Mouse (Mus musculus): ENCODE results near the gene Tbc1d5.

Gene Tbc1d5

DNA sequence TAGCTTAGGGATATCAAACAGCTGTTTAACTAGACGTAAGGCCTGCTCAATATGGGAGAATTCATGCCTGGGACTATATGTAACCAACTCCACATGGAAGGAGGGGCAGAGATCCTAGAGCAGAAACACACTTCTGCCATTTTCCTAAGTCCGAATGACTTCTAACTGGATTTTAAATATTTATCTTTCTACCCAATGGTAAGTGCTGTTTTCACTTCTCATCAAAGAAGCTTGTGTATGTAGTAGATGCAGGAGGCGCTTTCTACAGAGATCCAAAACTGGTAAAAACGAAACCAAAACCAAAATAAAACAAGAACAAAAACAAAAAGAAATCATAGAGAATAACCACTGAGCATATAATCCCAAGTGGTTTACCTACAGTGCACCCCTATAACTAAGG is 299.2 kb downstream of the Tbc1d5 start:
- peak; percentile 37 for DNase-seq (ENCODE audit: low read depth, low spot score)
- H3K27me3 ChIP-seq (ENCODE audit: control insufficient read depth, insufficient read depth, low read length, poor library complexity, severe bottlenecking): no peaks in the 10 kb centered on the region
- H3K36me3 ChIP-seq (ENCODE audit: control insufficient read depth, insufficient read depth, low read length, poor library complexity, severe bottlenecking): no peaks in the 10 kb centered on the region

DNA sequence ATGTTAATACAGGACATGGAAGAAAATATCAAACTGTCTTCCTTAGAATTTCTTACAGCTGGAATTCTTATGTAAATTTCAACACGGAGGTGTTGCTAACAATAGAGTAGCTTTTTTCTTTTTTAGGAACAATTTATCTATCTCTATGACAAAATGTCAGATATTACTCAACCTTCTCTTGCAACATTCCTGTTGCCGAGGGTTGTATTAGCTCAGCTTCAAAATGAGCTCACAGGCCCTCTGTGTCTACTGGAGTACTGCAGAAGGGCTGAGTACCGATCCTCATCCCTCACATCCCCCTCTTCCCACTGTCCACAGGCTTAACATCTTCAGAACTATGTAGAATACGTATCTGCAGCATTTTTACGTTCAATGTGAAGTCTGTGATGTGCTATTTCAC is 302.7 kb downstream of the Tbc1d5 start:
- Histone ChIP-seq H3K36me3 (ENCODE audit: control insufficient read depth, insufficient read depth, low read length, poor library complexity, severe bottlenecking) (0 out of 2 replicates have a peak, but pooled peaks cover 2% of the 10 kb centered on the region), H3K27me3 (ENCODE audit: control insufficient read depth, insufficient read depth, low read length, poor library complexity, severe bottlenecking) (no peaks in the 10 kb centered on the region)
- no peak for DNase-seq (ENCODE audit: low read depth, low spot score)

DNA sequence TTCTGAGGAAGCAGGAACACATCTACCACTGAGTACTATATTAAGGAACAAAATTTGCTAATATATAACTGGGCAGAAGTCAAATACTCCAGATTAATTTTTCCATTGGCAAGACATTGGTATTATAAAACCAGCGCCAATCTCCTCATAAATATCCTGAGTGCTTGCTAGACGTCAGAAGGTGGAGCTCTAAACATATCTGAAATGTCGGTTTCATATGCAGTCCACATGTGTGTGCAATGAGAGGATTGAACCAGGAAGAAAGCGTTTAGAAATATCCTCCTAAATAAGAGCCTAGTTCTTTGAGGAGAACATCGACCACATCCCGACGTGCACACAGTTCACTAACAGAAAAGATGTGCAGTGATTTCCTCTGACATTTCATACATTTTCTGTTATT is 305.1 kb downstream of the Tbc1d5 start:
- DNase-seq (ENCODE audit: low read depth, low spot score): no peak
- H3K27me3 ChIP-seq (ENCODE audit: control insufficient read depth, insufficient read depth, low read length, poor library complexity, severe bottlenecking): no peaks in the 10 kb centered on the region
- 0 out of 2 replicates have a peak, but pooled peaks cover 2% of the 10 kb centered on the region for H3K36me3 ChIP-seq (ENCODE audit: control insufficient read depth, insufficient read depth, low read length, poor library complexity, severe bottlenecking)

DNA sequence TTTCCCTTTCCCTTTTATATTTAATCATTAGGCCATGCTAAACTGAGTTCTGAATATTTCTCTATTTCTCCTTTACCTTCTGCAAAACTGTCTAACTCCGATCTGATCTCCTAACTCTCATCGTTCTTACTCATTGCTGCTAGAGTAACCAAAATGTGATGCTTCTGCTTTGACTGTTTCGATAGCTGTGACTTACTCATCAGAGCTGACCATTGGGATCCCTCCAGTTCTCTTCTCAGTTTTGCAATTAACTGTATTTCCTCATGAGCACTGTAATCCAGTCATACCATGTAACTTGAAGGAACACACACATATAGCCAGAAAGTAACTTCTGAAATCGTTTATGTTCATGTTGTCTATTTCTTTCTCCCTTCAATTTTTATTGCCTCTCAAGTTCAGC is 306.6 kb downstream of the Tbc1d5 start:
- Histone ChIP-seq H3K27me3 (ENCODE audit: control insufficient read depth, insufficient read depth, low read length, poor library complexity, severe bottlenecking) (no peaks in the 10 kb centered on the region), H3K36me3 (ENCODE audit: control insufficient read depth, insufficient read depth, low read length, poor library complexity, severe bottlenecking) (0 out of 2 replicates have a peak, but pooled peaks cover 2% of the 10 kb centered on the region)
- no peak for DNase-seq (ENCODE audit: low read depth, low spot score)

DNA sequence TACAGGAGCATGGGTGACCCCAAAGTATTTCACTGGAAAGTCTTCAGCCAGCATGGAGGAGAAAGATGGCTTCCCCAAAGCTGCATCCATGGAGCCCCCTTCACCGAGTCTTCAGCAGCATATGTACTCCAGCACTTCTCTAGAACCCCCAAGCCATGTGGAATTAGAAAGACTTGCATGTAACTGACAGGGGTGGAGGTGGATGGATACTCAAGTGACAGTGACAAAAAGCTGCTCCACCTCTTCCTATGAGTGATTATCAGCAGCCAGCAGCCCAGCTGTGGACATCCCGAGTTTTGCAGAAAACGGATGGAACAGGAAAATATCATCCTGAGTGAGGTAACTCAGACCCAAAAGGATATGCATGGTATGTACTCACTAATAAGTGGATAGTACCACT is 311.9 kb downstream of the Tbc1d5 start:
- Histone ChIP-seq H3K27me3 (ENCODE audit: control insufficient read depth, insufficient read depth, low read length, poor library complexity, severe bottlenecking) (no peaks in the 10 kb centered on the region), H3K36me3 (ENCODE audit: control insufficient read depth, insufficient read depth, low read length, poor library complexity, severe bottlenecking) (no peaks in the 10 kb centered on the region)

DNA sequence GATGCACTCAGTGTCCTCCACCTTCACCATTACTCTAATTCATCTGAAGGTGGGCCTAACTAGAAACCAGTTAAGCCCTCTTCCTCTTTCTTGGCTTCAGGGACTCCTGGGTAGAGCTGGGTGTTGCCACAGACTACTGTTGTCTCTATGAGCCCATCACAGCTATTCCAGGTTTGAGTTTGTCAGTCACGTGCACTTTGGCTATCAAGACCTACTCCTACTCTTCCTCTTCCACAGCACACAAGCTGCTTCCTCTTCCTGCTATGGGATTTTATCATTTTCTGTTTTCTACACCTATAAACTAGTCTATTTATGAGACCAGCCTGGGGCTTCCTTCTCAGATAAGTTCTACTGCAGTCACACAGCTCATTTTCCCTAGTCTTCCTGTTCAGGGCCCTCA is 314.4 kb downstream of the Tbc1d5 start:
- Histone ChIP-seq H3K27me3 (ENCODE audit: control insufficient read depth, insufficient read depth, low read length, poor library complexity, severe bottlenecking) (no peaks in the 10 kb centered on the region), H3K36me3 (ENCODE audit: control insufficient read depth, insufficient read depth, low read length, poor library complexity, severe bottlenecking) (no peaks in the 10 kb centered on the region)
- DNase-seq (ENCODE audit: low read depth, low spot score): no peak

More for the DNA sequence above, 311.9 kb downstream of the Tbc1d5 start:
- no peak for DNase-seq (ENCODE audit: low read depth, low spot score)

DNA sequence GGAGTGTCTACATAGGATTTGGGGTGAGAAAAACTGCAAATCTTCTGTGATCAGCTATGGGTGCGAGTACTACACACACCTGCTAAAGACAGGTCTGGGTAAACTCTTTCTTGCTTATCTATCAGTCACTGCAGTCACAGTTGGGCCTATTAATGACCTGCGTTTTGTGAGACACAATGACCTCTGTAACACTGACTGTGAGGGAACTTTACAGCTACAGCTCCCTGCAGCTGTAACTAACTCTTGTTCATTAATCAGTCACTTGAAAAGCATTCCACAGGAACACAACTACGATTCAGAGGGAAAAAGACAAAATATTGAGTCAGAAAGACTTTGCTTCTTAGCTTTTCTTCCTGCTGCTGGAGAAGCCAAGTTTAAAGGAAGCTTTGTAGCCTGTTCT is 325.9 kb downstream of the Tbc1d5 start:
- DNase-seq (ENCODE audit: low read depth, low spot score): no peak
- Histone ChIP-seq H3K36me3 (ENCODE audit: control insufficient read depth, insufficient read depth, low read length, poor library complexity, severe bottlenecking) (peaks cover 2% of the 10 kb centered on the region; the same call in 1 of the 2 replicates), H3K27me3 (ENCODE audit: control insufficient read depth, insufficient read depth, low read length, poor library complexity, severe bottlenecking) (no peaks in the 10 kb centered on the region)

DNA sequence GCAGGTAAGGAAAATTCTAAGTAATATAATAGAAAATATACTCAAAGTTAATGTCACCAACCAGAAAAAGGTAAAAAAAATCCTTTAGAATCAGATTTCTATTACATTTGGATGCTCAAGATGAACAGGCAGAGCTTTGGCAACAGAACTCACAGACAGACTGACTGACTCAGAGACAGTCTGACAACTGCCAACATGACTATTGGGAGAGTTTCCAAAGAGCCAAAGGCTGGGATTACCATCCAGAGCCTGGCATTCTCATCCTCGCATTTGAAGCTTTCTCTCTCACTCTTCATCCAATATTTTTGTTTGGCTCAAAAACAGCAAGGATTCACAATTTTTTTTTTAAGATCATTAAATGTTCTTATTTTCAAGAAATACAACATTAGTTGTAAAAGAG is 327.8 kb downstream of the Tbc1d5 start:
- DNase-seq (ENCODE audit: low read depth, low spot score): no peak
- peaks cover 2% of the 10 kb centered on the region; the same call in 1 of the 2 replicates for H3K36me3 ChIP-seq (ENCODE audit: control insufficient read depth, insufficient read depth, low read length, poor library complexity, severe bottlenecking)
- no peaks in the 10 kb centered on the region for H3K27me3 ChIP-seq (ENCODE audit: control insufficient read depth, insufficient read depth, low read length, poor library complexity, severe bottlenecking)

DNA sequence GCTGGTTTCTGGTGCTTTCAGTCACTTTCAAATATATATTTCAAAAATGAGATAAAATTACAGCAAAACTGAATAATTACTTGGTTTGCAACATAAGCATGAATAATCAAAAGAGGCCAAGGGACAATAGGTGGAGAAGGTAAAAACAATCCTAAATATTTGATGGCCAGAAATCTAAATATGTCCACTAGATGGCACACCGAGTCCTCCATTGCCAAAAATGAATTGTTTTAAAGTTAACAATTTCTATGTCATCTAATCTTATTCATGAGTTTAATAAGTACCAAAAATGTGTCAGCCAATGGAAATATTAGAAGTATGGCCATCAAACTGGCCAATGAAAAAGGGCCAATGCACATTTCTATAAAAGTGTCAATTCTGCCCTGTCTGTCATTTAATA is 365.1 kb downstream of the Tbc1d5 start:
- Histone ChIP-seq H3K36me3 (ENCODE audit: control insufficient read depth, insufficient read depth, low read length, poor library complexity, severe bottlenecking) (0 out of 2 replicates have a peak, but pooled peaks cover 2% of the 10 kb centered on the region), H3K27me3 (ENCODE audit: control insufficient read depth, insufficient read depth, low read length, poor library complexity, severe bottlenecking) (no peaks in the 10 kb centered on the region)
- DNase-seq (ENCODE audit: low read depth, low spot score): peak; percentile 46

DNA sequence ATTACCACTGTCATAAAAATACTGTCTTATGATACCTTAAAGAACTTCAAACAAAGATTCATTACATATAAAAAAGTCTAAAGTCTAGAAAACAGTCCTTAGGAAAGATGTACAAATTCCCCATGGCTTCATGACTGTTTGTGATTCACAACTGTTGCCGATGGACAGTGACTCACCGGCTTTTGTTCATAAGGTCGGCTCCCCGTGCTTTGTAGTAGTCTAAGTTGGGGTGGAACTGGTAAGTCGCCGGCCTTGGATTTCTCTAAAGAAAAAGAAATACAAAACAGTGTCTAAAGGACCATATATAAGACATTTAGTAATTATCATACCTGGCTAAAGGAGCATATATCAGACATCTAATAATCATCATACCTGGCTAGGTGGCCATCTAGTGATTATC is 365.6 kb downstream of the Tbc1d5 start:
- no peaks in the 10 kb centered on the region for H3K27me3 ChIP-seq (ENCODE audit: control insufficient read depth, insufficient read depth, low read length, poor library complexity, severe bottlenecking)
- H3K36me3 ChIP-seq (ENCODE audit: control insufficient read depth, insufficient read depth, low read length, poor library complexity, severe bottlenecking): 0 out of 2 replicates have a peak, but pooled peaks cover 2% of the 10 kb centered on the region
- DNase-seq (ENCODE audit: low read depth, low spot score): no peak

DNA sequence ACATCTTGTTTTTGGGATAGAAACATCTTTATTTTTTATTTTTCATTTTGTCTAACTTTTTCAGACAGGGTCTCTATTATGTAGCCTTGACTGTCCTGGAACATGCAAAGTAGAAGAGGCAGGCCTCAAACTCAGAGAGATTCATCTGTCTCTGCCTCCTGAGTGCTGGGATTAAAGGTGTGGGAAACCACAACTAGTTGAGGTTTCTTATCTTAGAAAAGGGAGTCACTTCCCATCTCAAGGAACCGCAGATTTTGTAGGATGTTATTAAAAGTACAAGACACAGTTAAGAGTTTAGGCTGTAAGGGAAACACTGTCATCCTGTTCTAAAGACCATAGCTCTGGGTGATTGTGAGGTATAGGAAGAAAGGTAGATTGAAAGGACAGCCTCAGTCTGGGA is 373.5 kb downstream of the Tbc1d5 start:
- no peaks in the 10 kb centered on the region for H3K27me3 ChIP-seq (ENCODE audit: control insufficient read depth, insufficient read depth, low read length, poor library complexity, severe bottlenecking)
- DNase-seq (ENCODE audit: low read depth, low spot score): no peak

DNA sequence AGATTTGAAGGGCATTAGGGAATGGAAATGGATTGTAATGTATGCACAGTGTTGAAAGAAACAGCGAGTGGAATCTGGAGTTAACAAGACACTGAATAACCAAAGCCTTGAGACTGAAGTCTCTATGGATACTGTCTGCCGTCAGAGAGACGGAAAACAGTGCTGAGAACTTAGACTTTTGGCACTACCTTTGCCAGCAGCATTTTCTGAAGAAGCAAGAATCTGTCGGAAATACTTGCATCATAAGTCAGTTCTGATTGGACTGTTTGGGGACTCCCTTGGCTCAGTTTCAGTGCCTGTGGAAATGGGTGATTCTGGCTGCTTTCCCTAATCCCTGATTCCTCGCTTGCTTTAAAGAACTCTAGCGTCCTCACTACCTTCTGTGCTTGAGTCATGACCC is 375.9 kb downstream of the Tbc1d5 start:
- no peaks in the 10 kb centered on the region for H3K27me3 ChIP-seq (ENCODE audit: control insufficient read depth, insufficient read depth, low read length, poor library complexity, severe bottlenecking)
- no peaks in the 10 kb centered on the region; the same call in 1 of the 2 replicates for H3K36me3 ChIP-seq (ENCODE audit: control insufficient read depth, insufficient read depth, low read length, poor library complexity, severe bottlenecking)
- no peak for DNase-seq (ENCODE audit: low read depth, low spot score)

More for the DNA sequence above, 373.5 kb downstream of the Tbc1d5 start:
- H3K36me3 ChIP-seq (ENCODE audit: control insufficient read depth, insufficient read depth, low read length, poor library complexity, severe bottlenecking): no peaks in the 10 kb centered on the region; the same call in 1 of the 2 replicates

DNA sequence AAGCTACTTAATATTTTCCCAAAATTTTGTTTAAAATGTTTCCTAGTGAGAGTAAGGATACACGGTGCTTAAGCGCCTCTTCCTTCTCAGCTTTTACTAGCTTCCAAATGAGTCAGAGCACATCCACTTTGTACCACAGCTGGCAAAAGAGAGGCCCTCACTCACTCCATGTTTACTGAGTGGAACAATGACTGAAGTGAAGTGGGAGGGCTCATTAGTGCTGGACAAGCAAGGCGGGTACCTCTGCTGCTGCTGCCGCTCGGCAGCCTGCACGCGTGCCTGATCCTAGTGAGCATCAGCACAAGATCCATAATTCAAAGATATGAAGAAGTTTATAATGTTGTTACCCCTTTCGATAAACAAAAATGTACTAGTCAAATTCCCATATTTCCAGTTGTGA is 376.8 kb downstream of the Tbc1d5 start:
- H3K27me3 ChIP-seq (ENCODE audit: control insufficient read depth, insufficient read depth, low read length, poor library complexity, severe bottlenecking): no peaks in the 10 kb centered on the region
- no peak for DNase-seq (ENCODE audit: low read depth, low spot score)
- no peaks in the 10 kb centered on the region for H3K36me3 ChIP-seq (ENCODE audit: control insufficient read depth, insufficient read depth, low read length, poor library complexity, severe bottlenecking)

DNA sequence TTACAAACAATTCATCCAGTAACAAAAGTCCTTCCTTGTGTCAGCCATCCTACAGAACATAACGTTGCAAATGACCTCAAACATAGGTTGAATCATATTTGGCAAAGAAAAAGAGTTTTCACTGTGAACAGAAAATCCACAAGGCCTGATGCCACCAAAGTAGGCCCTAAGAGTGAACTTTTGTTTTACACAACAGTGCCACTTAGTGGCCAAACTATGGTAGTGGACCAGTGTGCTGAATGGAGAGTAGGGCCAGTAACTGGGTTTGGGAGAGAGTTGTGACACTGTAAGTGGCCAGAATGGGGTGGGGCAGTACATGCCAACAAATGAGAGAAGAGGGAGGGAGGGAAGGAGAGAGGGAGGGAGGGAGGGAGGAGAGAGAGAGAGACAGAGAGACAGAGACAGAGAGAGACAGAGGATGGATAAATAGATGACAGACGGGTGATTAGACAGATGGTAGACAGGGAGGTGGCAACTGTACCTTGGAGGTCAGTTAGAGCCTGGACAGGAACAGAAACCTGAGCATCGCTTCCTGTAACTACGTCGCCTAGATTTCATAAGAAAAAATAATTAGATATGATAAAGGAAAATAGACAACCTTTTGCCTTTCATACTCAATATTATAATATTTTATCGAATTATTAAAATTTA is 383.6 kb downstream of the Tbc1d5 start:
- Histone ChIP-seq H3K27me3 (ENCODE audit: control insufficient read depth, insufficient read depth, low read length, poor library complexity, severe bottlenecking) (no peaks in the 10 kb centered on the region), H3K36me3 (ENCODE audit: control insufficient read depth, insufficient read depth, low read length, poor library complexity, severe bottlenecking) (no peaks in the 10 kb centered on the region)
- DNase-seq (ENCODE audit: low read depth, low spot score): peak; percentile 80

DNA sequence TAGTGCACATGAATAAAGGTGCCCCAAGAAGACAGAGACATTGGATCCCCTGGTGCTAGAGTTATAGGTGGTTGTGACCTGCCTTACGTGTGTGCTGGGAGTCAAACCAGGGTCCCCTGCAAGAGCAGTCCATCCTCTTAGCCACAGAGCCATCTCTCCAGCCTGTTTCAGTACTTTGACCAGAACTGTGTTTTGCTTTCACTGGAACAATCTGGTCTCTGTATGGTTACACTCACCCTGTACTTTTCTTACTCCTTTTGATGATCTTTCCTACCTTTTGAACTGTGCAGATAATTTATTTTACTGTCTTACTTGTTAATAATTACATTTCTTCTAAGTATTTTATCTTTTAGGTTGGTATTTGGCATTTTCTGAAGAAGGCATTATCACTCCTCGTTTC is 387.5 kb downstream of the Tbc1d5 start:
- H3K27me3 ChIP-seq (ENCODE audit: control insufficient read depth, insufficient read depth, low read length, poor library complexity, severe bottlenecking): no peaks in the 10 kb centered on the region
- H3K36me3 ChIP-seq (ENCODE audit: control insufficient read depth, insufficient read depth, low read length, poor library complexity, severe bottlenecking): no peaks in the 10 kb centered on the region
- DNase-seq (ENCODE audit: low read depth, low spot score): no peak

DNA sequence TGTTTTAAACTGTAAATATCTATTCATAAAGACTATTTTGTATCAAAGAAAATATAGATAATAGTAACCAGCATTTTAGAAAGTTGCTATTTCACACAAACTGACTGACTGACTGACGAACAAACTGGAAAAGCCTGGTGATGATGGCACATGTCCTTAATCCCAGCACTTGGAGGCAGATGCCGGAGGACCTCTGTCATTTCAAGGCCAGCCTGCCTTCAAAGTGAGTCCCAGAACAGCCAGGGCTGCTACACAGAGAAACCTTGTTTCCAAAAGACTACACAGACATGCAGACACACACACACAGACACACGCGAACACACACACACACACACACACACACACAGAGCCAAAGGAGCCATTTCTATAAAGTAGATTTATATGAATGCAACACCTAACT is 390.3 kb downstream of the Tbc1d5 start:
- Histone ChIP-seq H3K36me3 (ENCODE audit: control insufficient read depth, insufficient read depth, low read length, poor library complexity, severe bottlenecking) (no peaks in the 10 kb centered on the region), H3K27me3 (ENCODE audit: control insufficient read depth, insufficient read depth, low read length, poor library complexity, severe bottlenecking) (no peaks in the 10 kb centered on the region)
- no peak for DNase-seq (ENCODE audit: low read depth, low spot score)

Measured in splenic B cell, adult 2 months (primary cell).